Mouse (Mus musculus) G1E (cell line): Measurements from ENCODE around the gene G0s2.

ENCODE experiments used
- CTCF ChIP-seq: IDR thresholded peaks from 2 replicates; pipeline ENCODE4 v1.5.1; 2012; ENCODE audit warnings: low read depth, low read length, inconsistent platforms, mixed read lengths
- GATA1 ChIP-seq: IDR thresholded peaks from 2 replicates; pipeline ENCODE4 v1.6.1; 2012; ENCODE audit warnings: borderline replicate concordance, low read length, inconsistent platforms, mixed read lengths
- GATA2 ChIP-seq: IDR thresholded peaks from 2 replicates; pipeline ENCODE4 v1.6.1; 2012; ENCODE audit warnings: low read depth, low read length, inconsistent platforms, borderline replicate concordance
- TAL1 ChIP-seq: conservative IDR thresholded peaks from 2 replicates; pipeline ENCODE4 v1.6.1; 2012; ENCODE audit warnings: low read depth, low read length, inconsistent platforms, mixed read lengths

GRCm38 (mm10) chr1:193227537-193227936 is 45.5 kb downstream of the G0s2 start:
- TF ChIP-seq CTCF = no peak
- TF ChIP-seq GATA2 = no peak
- TF ChIP-seq TAL1 = no peak
- TF ChIP-seq GATA1 = no peak
